Mouse (Mus musculus) embryonic fibroblast, embryonic 13.5 days (primary cell): ENCODE measurements at regions not wholly inside any gene's neighbourhood (a gene's known extent, or its start where the extent isn't known, plus 50 kb on each side); places are given as distances from the start of the nearest gene placed in this dataset.

Experiments used
- CTCF ChIP-seq: IDR thresholded peaks from 2 replicates; pipeline ENCODE4 v1.5.1; 2011; ENCODE audit warnings: mild to moderate bottlenecking, control low read depth, low read length, moderate library complexity, borderline replicate concordance; ENCODE audit not compliant: insufficient read depth
- POLR2A ChIP-seq: IDR thresholded peaks from 2 replicates; pipeline ENCODE4 v1.6.1; 2011; ENCODE audit warnings: low read depth, mild to moderate bottlenecking, control low read depth, low read length, moderate library complexity

DNA sequence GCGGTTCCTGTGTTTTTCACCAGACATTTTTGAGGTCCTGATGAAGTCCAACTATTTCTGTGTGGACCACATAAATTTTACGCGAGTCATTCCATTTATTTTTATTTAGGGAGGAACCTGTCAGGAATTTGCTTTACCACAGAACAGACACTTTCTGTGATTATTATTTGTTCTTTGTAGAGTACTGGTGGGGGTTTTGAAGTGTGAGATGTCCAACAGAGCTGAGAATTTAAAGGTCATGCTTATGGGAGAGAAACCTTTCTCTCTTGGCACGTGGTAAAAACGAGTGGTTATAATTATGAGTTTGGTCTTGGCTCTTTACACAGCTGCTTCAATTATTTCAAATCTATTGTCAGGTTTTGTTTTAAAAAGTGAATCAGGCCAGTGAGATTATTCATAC, 143.7 kb downstream of the Moxd1 start:
- TF ChIP-seq POLR2A (no peak), CTCF (no peak)
